Mouse (Mus musculus) brain, embryonic 14.5 days (tissue): ENCODE data around the gene Dpep3. TPM values are rescaled to one million over a fixed set of nuclear protein-coding genes. Genes with fewer than 3 reads are reported as not detected.
"Not testable (repeated sequence)": the region's sequence is repeated elsewhere in the genome, so short reads cannot be mapped to it uniquely, and the experiment has no call there.

Experiments used
- DNase-seq: peaks from one replicate; pipeline ENCODE4 v3.0.0-alpha.2; 2011; ENCODE audit warnings: low read depth
- CTCF ChIP-seq: fragments of 200-500 bp; IDR thresholded peaks from 2 replicates; pipeline ENCODE4 v1.5.1; 2012; ENCODE audit warnings: inconsistent platforms, mild to moderate bottlenecking, moderate library complexity, borderline replicate concordance; ENCODE audit not compliant: insufficient read depth, insufficient read length; ENCODE audit errors: extremely low read depth
- POLR2A ChIP-seq: fragments of 200-500 bp; IDR thresholded peaks from 2 replicates; pipeline ENCODE4 v1.6.1; 2012; ENCODE audit warnings: mild to moderate bottlenecking, inconsistent platforms, borderline replicate concordance; ENCODE audit not compliant: poor library complexity, insufficient read depth, insufficient read length, severe bottlenecking; ENCODE audit errors: extremely low read depth
- polyA plus RNA-seq: library from polyadenylated mRNA; depleted of rRNA; stranded (reverse); fragments of >200 nt; gene quantifications from 2 replicates; pipeline ENCODE4 v1.2.3, GENCODE M21; 2012; rRNA removed

The Dpep3 gene
- not detected in 2 replicates for polyA plus RNA-seq

GRCm38 (mm10) chr8:105979325-105979724, at the start of gene Dpep3:
Gene Dpep3, minus strand, starts transcription at chr8:105979429.
- no peak for DNase-seq
- TF ChIP-seq POLR2A (no peak), CTCF (no peak)

GRCm38 (mm10) chr8:106022483-106022882, 43.3 kb upstream of the Dpep3 start:
- DNase-seq: peak; percentile 84
- TF ChIP-seq CTCF: peak; percentile 91
- no peak for TF ChIP-seq POLR2A

- no peak for TF ChIP-seq CTCF
- no peak for TF ChIP-seq POLR2A
- no peak for DNase-seq
These were observed 38.8 kb upstream of the Dpep3 start for GRCm38 (mm10) chr8:106018039-106018438.

GRCm38 (mm10) chr8:106017130-106017529, 37.9 kb upstream of the Dpep3 start:
- TF ChIP-seq CTCF (no peak), POLR2A (no peak)
- no peak for DNase-seq

GRCm38 (mm10) chr8:106016284-106016683, 37.1 kb upstream of the Dpep3 start:
- TF ChIP-seq CTCF (no peak), POLR2A (no peak)

GRCm38 (mm10) chr8:106012203-106012602, 33.0 kb upstream of the Dpep3 start:
- not testable (repeated sequence) for DNase-seq

More at GRCm38 (mm10) chr8:106016284-106016683, 37.1 kb upstream of the Dpep3 start:
- no peak for DNase-seq

GRCm38 (mm10) chr8:106011643-106011986, 32.4 kb upstream of the Dpep3 start, which contains the start of gene Ddx28:
Gene Ddx28, minus strand, starts transcription at chr8:106011882.
- DNase-seq: no peak
- TF ChIP-seq CTCF: no peak

GRCm38 (mm10) chr8:106010748-106011642, 31.8 kb upstream of the Dpep3 start:
- peak; percentile 98 for DNase-seq
- no peak for TF ChIP-seq CTCF
- TF ChIP-seq POLR2A: peak; percentile 28; the same call in 1 of the 2 replicates

- DNase-seq: not testable (repeated sequence)
These were observed 28.7 kb upstream of the Dpep3 start for GRCm38 (mm10) chr8:106007891-106008290.

GRCm38 (mm10) chr8:106007135-106007534, 27.9 kb upstream of the Dpep3 start:
- TF ChIP-seq POLR2A (no peak), CTCF (no peak)
- no peak for DNase-seq

GRCm38 (mm10) chr8:106006413-106006812, 27.2 kb upstream of the Dpep3 start:
- no peak for DNase-seq
- no peak for TF ChIP-seq POLR2A
- no peak for TF ChIP-seq CTCF

GRCm38 (mm10) chr8:106005875-106006274, 26.6 kb upstream of the Dpep3 start, which contains the start of gene Dpep2nb:
Gene Dpep2nb, minus strand, starts transcription at chr8:106005975.
- DNase-seq: no peak
- TF ChIP-seq CTCF (no peak), POLR2A (no peak)
